Mouse (Mus musculus) liver (tissue): ENCODE data around the gene Yju2.

Source experiments
- DNase-seq: peaks from one replicate; pipeline ENCODE4 v3.0.0-alpha.2; 2020; ENCODE audit warnings: mixed read lengths

Gene Yju2

DNA sequence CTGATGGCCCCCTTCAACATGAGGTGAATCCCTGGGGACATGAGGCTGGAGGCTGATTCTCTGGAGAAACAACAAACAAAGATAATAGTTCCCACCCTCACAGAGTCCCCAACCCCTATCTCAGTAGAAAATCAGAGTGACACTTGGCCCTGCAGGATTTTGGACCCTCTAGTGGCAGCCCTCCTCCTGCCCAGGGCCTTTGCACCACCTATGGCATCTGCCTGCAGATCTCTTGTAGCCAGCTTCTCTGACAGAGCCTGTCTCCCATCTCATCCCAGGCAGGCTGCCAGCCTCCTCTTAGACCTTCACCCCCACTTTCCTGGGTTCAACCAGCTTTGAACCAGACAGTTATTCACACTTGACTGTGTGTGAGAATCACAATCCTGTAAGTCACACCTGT is 1.9 kb downstream of the Yju2 start:
- no peak for DNase-seq

GRCm38 (mm10) chr17:55961631-55962030 is 2.7 kb downstream of the Yju2 start:
- no peak for DNase-seq

DNA sequence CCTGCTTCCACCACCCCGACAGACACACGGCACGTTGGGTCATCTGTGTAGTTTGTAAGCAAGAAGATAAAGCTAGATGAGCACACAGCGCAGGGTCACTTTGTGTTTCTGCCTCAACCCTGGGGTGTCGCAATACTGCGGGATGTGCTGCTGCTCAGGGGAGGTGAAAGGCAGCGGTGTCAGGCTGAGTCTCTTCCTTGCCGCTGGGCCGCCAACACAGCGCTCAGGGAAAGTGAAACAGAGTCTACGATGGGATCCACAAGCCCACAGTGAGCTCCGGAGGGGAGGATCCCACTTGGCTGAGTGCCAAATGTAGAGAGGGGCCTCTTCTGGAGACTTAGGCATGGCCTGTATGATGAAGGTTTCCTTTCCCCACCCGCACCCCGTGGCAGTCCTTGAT is 4.3 kb downstream of the Yju2 start:
- peak; percentile 55 for DNase-seq

DNA sequence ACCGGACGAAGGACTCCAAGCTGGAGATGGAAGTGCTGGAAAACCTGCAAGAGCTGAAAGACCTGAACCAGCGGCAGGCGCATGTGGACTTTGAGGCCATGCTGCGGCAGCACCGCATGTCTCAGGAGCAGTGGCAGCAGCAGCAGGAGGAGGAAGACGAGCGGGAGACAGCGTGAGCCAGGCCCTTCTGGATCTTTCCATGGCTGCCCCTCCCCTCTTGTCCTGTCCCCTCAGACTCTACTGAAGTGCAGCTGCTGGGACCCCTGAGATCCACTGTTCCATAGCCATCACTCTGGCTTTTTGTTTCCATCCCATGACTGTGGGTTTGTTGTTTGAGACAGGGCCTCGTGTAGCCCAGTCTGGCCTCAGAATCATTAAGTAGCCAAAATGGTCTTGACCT is 5.6 kb downstream of the Yju2 start:
- DNase-seq: no peak

DNA sequence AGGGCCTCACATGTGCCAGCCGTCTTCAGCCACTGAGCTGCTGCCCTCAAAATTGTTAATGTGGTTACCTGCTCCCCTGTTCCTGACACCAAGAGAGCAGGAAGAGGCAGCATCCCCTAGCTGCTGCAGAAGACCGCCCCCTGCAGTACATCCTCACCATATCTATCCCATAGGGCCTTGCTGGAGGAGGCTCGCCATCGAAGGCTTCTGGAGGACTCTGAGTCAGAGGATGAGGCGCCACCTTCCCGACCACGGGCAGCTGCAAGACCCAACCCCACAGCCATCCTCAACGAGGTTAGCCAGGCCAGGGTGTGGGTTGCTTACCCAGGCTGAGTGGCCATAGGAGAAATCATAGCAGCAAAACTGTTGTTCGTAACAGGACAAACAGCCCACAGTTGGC is 6.1 kb downstream of the Yju2 start:
- DNase-seq: no peak

DNA sequence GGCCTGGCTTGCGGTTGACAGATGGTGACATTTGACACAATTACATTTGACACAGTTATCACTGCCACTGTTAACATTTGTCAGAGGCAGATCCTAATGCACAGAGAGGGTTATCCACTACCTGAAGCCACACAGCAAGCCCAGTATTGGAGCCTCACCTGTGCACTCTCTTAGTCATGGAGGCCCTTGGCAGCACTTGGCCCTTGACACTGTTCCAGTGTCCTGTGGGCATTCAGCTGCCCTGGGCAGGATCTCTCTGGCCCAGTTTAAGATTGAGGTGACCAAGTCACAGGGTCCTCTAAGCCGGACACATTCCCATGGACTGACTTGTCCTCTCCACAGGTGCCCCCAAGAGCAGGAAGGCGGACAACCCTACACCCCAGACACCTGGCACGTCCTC is 8.3 kb downstream of the Yju2 start:
- no peak for DNase-seq

- DNase-seq: no peak
These were observed 9.3 kb downstream of the Yju2 start for GRCm38 (mm10) chr17:55968210-55968609.

DNA sequence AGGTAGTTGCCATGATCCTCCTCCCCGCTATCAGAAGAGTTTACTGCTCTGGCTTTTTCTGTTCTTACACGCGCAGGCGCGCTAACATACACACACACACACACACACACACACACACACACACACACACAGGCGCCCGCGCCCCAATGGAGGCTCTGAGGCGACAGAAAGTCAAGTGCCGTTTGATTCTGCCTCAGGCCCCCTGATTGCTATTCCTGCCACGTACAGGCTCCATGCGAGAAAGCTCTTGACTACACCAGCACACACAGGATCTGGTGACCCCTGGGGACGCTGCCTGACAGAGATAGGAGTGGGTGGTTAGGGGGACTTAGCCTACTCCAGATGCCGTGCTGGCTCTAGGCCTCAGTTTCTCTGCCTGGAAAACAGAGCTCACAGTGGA is 10.7 kb downstream of the Yju2 start:
- no peak for DNase-seq

DNA sequence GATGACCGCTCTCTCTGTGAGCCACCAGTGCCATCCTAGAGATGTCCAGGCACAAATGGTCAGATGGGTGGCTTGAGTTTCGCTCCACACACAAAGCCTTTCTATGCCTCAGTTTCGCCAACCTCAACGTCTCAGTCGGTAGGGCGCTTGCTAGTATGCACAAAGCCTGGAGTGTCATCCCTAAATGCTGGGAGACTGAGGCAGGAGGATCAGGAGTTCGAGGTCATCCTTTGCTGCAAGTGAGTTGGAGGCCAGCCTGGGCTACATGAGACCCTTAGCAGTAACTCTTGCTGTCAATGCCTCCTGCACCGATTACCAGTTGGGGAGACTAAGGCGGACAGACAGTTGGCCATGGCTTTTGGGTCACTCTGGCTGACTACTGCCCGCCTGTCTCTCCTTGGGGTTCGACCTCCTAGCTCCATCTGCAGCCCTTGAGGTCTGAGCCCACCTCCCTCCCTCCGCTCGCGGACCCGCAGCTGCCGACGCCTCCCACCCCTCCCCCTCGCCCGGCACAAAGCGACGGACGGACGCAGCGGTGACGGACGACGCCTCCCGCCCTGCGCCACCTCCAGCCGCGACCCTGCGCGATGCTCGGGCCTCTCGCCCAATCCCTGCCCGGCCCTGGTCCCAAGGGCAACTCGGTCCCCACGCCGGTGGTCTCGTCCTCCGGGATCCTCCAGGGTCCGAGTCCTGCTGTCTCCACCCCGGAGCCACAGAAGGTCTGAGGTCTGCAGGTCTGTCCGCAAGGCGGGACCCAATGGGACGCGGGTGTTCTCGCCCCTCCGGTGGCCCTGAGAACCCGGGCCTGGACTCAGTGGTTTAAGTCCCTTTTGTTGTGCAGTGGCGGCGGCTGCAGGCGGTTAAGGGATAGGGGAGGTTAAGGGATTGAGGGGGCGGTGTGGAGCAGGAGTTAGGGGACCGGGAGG is 11.3 kb downstream of the Yju2 start, which contains the start of gene Shd:
Shd (plus strand) TSS at position 502 of the 926 bp plus-strand sequence.
- DNase-seq: no peak

- no peak for DNase-seq
These were observed 12.6 kb downstream of the Yju2 start for GRCm38 (mm10) chr17:55971453-55971852.

DNA sequence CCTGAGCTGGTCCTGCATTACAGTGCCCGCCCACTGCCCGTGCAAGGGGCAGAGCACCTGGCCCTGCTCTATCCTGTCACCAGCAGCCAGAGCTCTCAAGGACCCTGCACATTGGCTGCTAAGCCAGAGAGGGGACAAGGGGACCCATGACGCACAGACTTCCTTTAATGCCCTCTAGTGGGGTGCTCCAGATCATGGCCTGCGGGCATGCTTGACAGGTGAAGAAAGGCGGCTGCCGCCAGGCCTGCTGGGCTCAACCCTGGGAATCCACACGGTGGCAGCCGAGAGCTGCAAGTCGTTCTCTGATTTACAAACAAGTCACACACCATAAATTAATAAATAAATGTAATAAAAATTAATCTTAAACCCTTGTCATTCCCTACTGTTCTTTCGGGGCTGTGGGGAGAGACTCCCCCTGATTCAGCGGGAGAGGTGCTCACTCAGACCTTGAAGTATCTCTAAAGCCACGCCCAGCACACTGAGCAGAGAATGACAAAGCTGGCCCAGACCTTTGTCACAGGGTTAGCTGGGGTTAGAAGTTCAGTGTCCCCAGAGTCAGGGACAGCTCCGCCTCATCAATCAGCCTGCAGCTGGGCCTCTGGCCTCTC is 17.5 kb downstream of the Yju2 start:
- peak; percentile 70 for DNase-seq

GRCm38 (mm10) chr17:55977301-55977700 is 18.4 kb downstream of the Yju2 start:
- no peak for DNase-seq

DNA sequence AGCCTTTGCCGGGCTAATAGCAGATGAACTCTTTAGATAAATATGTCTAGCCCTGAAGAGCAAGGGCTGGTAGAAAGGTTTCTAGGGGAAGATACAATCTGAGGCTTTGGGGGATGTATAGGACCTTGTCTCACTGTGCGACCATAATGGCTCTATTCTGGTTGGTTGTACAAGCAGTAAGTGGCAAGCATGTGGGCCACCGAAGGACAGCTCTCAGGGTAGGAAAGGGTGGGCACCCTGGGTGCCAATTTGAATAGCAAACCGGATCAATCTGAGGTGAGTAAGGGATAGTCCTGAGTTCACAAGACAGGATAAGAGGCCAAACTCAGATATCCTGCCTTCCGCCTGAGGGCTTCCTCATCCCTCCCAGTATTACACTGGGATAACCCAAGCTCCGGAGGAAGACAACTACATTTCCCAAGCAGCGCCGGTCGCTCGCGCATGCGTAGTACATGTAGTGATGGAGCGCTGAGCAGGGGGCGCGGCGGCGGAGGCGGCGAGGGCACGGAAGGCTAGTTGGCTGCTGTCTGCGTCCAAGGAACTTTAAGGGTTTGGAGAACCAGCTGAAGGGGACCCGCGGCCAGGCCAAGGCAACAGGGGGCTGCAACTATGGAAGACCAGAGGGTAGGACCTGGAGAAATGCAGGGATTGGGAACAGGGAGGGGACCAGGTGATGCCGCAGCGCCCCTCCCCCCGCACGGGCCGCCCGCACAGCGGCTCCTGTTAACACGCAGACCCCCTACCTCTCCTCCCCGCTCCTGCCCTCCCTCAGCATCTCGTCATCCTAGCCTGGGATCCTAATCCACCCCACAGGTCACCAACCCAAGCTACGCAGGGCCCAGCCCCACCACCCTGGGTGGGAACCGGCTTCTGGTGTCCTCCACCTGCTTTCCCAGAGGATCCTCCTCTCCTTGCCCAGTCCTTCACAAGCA is 27.4 kb downstream of the Yju2 start, which contains the start of gene Fsd1:
Fsd1 (plus strand) TSS at position 480 of the 932 bp plus-strand sequence.
- DNase-seq: peak; percentile 50

DNA sequence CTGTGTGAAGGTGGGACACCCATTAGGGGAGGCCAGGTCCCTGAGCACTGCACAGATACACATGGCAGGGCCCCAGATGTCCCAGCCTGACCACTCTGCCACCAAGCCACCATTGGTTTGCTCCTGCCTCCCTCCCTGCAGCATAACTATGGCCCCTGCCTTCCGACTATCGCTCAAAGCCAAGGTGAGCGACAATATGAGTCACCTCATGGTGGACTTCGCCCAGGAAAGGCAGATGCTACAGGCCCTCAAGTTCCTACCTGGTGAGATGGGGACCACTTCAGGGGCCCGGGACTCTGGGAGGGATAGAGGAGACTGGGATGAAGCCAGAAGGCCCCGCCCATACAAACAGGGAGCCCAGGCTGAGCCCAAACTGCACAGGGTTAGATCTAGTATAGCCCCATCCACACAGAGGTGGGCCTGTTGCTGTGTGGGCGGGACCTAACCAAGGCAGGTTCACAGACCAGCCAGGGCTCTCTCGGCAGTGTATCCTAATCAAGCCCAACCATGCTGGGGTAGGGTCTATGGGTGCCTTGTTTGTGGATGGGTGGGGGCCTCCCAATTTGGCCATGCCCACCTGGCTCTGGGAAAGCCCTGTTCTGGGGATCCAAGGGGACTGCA is 31.5 kb downstream of the Yju2 start:
- no peak for DNase-seq

DNA sequence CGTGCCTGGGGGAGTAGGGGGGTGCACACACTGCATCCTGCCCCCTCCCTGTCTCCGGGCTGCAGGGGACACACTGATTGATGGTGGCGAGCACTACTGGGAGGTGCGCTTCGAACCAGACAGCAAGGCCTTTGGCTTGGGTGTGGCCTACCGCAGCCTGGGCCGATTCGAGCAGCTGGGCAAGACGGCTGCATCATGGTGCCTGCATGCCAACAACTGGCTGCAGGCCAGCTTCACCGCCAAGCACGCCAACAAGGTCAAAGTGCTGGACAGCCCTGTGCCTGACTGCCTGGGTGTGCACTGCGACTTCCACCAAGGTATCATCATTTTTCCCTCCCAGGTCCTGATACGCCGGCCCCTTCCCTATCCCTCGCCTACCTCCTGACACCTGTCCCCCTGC is 37.1 kb downstream of the Yju2 start:
- DNase-seq: no peak

DNA sequence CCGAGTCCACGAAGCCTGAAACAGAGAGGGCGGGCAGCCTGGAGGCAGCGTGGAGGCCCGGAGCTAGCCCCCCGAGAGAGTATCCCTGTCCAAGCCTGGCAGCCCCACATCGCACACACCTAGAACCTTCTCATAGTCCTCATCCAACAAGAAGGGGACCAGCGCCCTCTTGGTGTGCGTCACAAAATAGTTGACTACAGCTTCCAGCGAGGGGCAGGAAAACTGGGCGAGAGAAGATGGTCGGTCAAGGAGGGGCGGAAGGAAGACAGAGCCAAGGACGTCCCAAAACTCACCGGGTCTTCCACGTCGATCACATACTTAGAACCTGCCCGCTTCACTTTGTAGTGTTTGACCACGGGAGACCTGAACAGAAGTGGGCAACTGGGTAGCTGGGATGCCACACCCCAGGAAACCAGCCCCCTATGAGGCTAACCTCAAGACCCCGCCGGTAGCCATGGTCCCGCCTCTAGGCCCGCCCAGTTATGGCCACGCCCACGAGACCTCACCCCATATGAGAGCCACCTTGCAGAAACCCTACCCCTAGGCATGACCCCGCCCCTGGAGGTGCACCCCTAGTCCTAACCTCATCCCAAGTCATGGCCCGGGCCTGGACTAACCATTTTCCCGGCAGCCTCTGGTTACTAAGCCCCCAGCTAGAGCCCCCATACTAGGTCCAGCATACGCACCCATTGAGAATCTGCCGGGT is 41.0 kb downstream of the Yju2 start:
- no peak for DNase-seq

DNA sequence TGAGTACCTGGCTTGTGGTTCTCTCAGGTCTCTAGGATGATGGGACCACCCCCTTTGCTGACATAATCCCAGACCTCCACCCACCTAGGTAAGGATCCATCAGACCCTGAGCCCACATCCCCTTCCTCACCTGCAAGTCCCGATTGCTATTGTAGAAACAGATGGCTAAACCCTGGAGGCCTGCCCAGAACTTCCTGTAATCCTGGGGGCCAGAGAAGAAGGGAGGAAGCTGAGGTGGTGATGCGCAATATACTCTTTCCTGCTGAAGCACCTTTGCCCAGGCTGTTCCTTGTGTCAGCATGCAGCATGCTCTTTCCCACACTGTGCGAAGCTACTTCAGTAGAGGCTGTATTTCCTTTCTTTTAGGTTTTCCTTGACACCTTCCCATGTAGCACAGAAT is 44.1 kb downstream of the Yju2 start:
- no peak for DNase-seq

- peak; percentile 36 for DNase-seq
These were observed 46.6 kb downstream of the Yju2 start, which contains the start of the genes Stap2 and Mpnd for GRCm38 (mm10) chr17:56005415-56006061. Stap2 (minus strand) TSS chr17:56005584. Mpnd (plus strand) TSS chr17:56005711.

GRCm38 (mm10) chr17:56006956-56007355 is 48.1 kb downstream of the Yju2 start:
- no peak for DNase-seq

- no peak for DNase-seq
These were observed 48.8 kb downstream of the Yju2 start for GRCm38 (mm10) chr17:56007444-56008355.
